Mouse (Mus musculus) splenic B cell, adult 2 months (primary cell): ENCODE data around the gene Astl.

Source experiments
- DNase-seq: peaks from one replicate; pipeline ENCODE4 v3.0.0-alpha.2; 2011; ENCODE audit warnings: low read depth, low spot score
- H3K27me3 ChIP-seq: 2 replicates; pipeline ENCODE4 v1.6.1; 2012; ENCODE audit warnings: mild to moderate bottlenecking, low read length, moderate library complexity, mixed read lengths; ENCODE audit not compliant: control insufficient read depth, poor library complexity, insufficient read depth, severe bottlenecking
- H3K36me3 ChIP-seq: 2 replicates; pipeline ENCODE4 v1.6.1; 2012; ENCODE audit warnings: mild to moderate bottlenecking, low read length, moderate library complexity, mixed read lengths; ENCODE audit not compliant: control insufficient read depth, poor library complexity, insufficient read depth, severe bottlenecking

The Astl gene

DNA sequence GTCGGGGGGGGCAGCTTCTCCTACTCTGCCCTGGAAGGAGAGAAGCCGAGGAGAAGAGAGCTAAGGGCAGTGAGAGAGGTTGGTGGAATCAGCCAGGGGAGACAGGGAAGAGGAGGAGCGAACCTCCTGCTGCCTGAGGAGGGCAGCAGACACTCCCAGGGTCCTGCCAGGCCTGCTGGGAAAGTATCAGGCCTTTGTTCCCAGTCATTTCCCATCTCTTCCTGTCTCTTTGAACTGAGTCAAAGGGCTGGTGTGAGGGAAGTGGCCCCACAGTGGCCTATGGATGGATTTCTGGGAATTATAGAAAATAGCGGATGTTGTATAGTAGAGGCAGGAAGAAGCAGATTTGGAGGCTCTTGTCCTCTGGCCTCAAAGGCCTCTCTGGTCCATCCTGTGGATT is 24.6 kb upstream of the Astl start:
- no peak for DNase-seq
- H3K27me3 ChIP-seq, result no peaks in the 10 kb centered on the region
- H3K36me3 ChIP-seq, result no peaks in the 10 kb centered on the region

DNA sequence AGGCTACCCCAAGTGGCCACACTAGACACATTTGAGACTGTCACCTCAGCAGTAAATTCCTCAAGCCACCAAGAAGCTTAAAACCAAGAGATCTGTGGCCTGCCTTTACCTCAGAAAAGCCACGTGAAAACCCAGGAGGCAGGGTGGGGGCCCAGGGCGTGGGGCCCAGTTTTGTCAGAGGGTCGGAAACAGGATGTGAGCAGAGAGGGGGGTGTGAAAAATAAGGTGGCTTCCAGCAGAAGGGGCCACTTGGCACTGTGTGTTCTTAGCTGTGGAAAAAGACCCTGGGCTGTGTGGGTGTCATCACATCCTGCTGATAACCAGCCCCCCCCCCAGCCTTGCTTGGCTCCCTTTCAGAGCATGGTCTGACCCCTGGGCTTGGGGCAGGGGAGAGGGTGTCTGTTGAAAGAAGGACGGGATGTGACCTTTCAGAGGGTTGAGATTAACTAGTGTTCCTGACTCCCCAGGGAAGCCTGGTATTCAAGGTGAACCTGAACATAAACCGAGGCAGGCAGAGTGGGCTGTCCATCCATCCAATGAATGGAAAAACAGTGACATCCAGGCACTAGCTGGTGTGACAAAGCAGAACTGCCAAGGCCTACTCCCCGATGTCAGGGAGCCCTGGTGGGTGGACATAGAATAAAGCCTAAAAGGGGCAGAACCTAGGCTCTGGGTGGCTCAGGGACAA is 23.8 kb upstream of the Astl start:
- peak; percentile 92 for DNase-seq
- Histone ChIP-seq H3K36me3 (no peaks in the 10 kb centered on the region), H3K27me3 (no peaks in the 10 kb centered on the region)

DNA sequence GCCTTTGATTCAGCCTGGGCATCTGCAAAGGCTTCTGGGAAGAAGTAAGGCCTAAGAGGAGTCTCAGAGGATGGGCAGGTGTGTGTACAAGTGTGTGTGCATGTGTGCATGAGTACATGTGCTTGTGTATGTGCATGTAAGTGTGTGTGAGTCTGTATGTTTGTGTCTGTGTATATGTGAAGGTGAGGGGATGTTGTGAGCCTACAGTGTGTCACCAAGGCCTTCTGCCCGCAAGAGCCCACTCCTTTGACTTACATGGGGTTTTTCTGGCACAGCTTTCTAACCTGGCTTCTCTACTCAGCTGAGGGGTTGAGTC is 23.3 kb upstream of the Astl start:
- DNase-seq, result no peak
- Histone ChIP-seq H3K27me3 (no peaks in the 10 kb centered on the region), H3K36me3 (no peaks in the 10 kb centered on the region)

DNA sequence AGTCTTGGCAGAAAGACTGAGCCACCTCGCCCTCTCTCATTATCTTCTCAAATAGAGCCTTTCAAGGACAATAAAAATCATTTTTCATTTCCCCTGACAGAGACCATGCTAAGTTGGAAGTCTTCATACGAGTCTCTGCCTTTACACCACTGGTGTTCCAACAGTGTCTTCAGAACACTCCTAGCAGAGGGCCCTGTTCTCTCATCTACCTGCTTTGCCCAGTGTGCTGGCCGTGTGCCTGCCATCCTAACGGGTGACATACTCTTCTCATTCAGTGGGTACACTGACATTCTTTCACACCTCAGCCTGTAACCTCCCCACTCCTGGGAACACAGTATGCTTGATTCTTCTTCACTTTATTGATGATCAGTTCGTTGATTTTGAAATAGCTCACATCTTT is 22.0 kb upstream of the Astl start:
- H3K36me3 ChIP-seq, result no peaks in the 10 kb centered on the region
- DNase-seq, result no peak
- H3K27me3 ChIP-seq, result no peaks in the 10 kb centered on the region

DNA sequence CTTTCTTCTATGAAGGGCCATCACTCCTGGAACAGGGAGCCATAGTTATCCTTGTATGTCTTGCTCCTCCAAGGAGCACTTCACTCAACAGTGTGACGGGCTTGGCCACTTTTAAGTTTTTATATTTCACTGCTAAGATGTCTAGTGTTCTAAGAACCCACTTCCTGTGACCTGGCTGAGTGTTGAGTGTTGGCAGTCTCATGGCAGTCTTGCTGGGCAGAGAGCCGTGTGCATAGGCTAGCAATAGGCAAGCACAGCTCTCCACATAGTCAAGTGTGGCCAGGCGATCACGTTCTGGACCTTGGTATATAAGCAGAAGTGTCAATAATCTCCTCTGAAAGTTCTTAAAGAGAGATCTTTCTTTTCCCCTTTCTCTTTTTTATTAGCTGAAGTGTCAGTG is 20.3 kb upstream of the Astl start:
- Histone ChIP-seq H3K36me3 (no peaks in the 10 kb centered on the region), H3K27me3 (no peaks in the 10 kb centered on the region)
- DNase-seq, result peak; percentile 54

DNA sequence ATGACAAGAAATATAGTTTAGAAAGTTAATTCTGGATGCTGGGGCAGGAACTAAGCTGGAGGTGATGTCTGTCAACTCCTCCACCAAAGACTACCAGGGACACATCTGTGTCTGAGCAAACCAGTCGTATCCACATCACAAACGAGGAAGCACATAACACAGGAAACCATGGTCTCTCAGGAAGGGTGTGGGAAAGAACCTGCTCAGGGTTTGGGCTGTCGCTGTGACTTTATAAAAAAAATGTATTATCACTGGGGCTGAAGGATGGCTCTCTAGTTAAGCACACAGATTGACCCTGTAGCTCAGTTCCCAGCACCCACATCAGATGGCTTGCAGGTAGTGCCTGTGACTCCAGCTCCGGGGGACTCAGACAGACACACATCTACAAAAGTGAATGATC is 19.4 kb upstream of the Astl start:
- no peaks in the 10 kb centered on the region for H3K36me3 ChIP-seq
- no peak for DNase-seq
- H3K27me3 ChIP-seq, result no peaks in the 10 kb centered on the region

DNA sequence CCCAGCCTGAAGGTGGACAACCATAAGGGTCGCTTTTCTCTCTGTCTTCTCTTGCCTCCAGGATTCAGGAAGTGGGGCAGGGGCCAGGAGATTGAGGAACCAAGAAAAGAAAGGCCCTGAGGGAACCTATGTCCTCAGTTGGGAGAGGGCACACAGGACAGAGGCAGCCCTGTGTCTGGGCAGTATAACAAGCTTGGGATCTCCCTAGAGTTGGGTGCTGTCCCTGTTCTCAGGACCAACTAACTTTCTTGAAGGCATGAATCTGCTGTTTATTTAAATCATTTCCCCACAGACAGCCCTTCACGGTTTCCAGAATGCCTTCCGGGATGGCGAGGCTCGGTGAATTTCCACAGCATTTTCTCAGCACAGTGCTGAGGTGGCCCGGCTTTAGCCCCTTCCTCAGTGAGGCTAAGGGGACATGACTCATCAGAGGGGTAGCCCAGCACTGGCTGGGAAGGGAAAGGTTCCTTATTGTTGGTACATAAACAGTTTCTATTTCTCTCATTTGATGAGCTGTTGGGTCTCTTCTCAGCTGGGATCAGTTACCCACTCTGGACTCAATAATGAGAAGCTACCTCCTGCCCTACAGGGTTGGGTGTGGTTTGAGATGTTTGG is 15.7 kb upstream of the Astl start:
- no peaks in the 10 kb centered on the region for H3K27me3 ChIP-seq
- H3K36me3 ChIP-seq, result no peaks in the 10 kb centered on the region
- no peak for DNase-seq

DNA sequence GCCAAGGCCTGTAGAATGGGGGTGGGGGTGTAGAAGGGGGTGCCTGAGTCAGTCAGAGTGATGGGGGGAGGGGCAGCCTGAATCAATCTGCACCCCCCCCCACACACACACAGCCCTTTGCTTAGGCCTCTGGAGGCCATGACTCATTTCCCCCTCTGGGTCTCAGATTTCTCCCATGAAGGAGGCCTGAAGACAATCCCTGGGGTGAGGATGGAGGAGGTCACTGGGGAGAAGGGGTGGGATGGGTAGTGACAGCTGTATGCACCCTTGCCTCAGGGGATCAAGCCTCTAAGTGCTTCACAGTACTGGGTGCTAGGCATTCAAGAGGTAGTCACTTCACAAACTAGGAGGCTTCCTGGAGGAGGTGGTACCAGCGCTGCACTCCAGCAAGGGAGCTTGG is 14.8 kb upstream of the Astl start:
- Histone ChIP-seq H3K27me3 (no peaks in the 10 kb centered on the region), H3K36me3 (no peaks in the 10 kb centered on the region)
- no peak for DNase-seq

DNA sequence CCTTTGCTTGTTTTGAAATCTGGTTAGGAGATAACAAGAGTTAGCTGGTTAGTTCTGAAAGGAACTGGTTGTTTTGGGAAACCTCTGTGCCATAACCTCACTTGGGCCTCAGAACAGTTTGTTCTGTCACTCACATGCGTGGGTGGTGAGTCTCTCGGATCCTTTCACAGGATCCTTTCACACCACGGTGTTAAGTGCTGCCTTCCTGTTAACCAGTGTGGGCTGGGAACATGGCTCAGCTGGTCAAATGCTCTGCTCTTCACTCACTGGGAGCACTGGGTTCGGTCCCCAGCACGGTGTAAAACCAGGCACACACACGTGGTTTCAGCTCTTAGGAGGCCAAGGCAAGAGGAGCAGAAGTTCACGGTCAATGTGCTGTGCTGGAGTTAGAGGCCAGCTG is 14.0 kb upstream of the Astl start:
- Histone ChIP-seq H3K36me3 (no peaks in the 10 kb centered on the region), H3K27me3 (no peaks in the 10 kb centered on the region)
- DNase-seq, result no peak

DNA sequence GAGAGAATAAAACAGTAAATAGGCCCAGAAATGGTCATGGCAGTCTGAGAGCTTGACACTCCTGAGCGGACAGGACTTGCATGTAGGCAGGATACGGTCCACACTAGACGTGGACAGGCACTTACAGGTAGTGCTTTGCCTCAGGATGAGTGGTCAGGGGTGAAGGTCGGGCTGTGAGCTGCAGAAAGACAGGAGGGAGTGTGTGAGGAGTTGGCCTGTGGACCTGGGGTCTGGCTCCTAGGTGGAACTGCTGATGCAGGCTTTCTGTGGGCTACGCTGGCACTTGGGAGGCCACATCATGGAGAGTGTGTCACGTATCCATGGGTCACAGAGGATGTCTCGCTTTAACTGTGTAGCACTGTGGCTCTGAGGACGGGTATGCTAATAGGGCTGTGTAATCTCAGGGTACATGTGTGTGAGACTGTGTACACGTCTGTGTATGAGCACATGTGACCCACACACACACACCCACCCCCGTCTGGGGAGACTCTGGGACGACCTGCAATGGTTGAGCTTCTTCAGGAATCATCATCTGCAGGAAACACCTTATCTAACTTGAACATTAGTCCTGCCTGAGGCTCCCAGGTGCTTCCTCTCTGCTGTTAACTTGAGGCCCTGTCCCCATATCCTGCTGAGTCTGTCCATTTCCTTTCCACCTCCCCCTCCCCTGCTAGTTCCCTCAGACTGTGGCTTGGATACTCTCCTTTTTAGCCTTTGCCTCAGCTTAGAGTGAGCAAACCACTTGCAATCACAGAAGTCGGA is 10.2 kb upstream of the Astl start:
- Histone ChIP-seq H3K36me3 (no peaks in the 10 kb centered on the region), H3K27me3 (no peaks in the 10 kb centered on the region)
- no peak for DNase-seq

DNA sequence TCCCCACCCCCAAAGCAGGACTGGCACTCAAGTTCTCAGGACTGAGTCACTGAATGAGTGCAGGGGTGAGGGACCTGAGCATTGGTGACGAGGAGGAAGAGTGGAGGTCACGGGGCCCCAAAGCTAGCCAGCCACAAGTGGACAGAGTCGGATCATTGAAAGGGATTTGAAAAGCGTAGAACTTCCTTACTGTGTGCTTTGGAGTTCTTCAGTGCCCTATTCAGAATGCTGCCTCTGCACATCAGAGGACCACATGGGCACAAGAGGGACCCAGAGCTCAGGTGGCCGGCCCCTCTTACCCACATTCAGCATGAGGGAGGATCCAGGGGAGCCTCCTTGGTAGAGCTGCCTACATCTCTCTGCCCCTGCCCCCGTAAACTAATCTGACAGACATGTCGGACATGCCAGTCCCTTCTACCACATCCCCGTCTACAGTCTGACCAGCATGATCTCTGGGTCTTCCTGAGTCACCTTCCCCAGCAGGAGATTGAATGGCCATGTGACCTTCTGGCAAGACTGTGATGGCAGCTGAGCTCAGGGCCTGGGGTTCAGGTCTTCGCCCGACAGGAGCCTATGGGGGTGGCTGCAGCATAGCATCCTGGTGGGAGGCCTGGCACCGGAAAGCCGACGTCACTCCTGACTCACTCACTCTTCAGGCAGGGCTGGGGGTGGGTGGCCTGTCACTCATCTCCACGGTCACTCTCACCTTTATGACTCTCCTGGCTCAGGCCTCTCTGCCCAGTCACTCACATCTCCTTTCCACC is 5.5 kb upstream of the Astl start:
- Histone ChIP-seq H3K27me3 (no peaks in the 10 kb centered on the region), H3K36me3 (peaks cover 13% of the 10 kb centered on the region)
- peak; percentile 57 for DNase-seq

DNA sequence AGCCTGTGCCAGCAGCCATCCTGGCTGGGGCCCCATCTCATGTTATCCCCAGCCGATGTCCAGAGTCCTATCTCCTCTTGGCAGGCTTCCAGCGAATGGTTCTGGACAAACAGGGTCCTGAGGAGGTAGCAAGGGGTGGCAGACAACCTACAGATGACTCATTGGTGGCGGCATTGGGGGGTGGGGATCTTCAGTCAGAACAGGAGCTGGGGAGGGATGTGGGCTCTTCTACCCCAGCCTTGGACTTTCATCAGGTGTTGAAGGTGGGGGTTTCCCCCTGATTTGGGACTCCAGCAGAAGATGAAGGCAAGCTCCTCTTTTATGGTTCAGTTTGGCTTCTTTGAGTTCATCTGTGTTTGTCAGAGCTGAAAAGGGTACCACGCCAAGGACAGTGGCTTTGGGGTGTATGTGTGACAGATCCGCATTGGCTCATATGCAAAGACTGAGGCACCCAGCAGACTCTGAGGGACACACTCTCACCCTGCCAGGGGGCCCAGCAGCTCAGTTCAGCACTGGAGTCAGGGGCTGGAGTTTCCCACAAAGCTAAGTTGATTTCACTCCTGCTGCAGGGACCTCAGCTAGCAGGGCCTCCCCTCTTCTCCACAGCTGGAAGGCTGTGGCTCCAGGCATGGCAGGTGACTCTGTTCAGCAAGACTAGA is 4.4 kb upstream of the Astl start:
- peak; percentile 69 for DNase-seq
- no peaks in the 10 kb centered on the region for H3K27me3 ChIP-seq
- peaks cover 18% of the 10 kb centered on the region for H3K36me3 ChIP-seq

DNA sequence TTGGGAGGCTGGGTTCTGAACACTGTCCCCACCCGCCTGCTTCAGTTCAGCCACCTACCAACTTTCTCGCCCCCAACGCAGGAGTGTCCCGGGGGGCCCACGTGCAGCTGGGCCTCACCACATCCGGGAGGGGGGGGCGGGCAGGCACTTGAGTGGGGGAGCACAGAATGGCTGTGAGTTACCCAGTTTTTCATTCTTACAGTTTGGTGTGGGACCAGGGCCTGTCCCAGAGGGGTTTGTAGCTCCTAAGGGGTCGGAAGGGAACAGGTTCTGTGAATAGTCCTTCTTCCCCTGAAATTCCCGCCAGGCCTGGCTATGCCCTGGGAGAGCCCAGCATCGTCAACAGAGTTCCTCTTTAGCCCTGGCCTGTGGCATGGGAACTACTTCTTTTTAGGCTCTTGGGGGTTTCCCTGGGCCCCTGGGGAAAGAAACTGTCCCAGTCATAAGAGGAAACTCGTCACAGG is 3.3 kb upstream of the Astl start:
- Histone ChIP-seq H3K27me3 (no peaks in the 10 kb centered on the region), H3K36me3 (peaks cover 18% of the 10 kb centered on the region)
- peak; percentile 94 for DNase-seq

DNA sequence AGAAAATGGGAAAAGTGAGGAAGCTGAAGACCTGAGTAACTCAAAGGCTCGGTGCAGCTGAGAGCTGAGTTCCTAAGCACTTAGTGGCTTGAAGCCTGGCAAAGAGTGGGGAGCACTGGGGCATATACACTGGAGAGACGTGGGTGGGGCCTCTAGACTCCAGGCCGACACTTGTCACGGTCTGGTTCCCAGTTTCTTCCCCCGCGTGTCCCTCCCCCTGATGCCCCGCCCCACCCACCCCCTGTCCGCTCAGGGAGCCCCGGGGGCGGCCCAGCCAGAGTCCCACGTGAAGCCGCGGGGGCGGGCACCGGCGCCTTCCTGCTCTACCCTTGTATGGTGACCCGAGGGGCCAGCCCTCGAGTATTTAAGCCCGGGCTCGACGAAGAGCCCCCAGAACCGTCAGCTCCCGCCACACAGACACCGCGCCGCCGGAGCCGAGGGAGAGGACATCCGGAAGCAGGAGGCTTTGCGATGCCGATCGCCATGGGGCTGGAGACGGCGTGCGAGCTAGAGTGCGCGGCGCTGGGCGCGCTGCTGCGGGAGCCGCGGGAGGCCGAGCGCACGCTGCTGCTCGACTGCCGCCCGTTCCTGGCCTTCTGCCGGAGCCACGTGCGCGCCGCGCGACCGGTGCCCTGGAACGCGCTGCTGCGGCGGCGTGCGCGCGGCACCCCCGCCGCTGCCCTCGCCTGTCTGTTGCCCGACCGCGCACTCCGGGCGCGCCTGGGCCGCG is 2.5 kb upstream of the Astl start, which contains the start of gene Dusp2:
Gene Dusp2, plus strand, starts transcription at position 393 of the 730 bp plus-strand sequence.
- H3K27me3 ChIP-seq, result no peaks in the 10 kb centered on the region
- H3K36me3 ChIP-seq, result peaks cover 18% of the 10 kb centered on the region
- DNase-seq, result peak; percentile 99
